Mouse (Mus musculus) adrenal gland, adult (tissue): ENCODE results near the gene Lrrc43.
"Not testable (repeated sequence)": the region's sequence is repeated elsewhere in the genome, so short reads cannot be mapped to it uniquely, and the experiment has no call there.

Source experiments
- DNase-seq, 2 experiments: peaks; one replicate each; pipeline ENCODE4 v3.0.0; 2022 to 2023; ENCODE audit warnings: low spot score in 1 of 2; ENCODE audit not compliant: inconsistent age in 2 of 2

Gene Lrrc43

GRCm38 (mm10) chr5:123489112-123489785, at the start of gene Lrrc43, which contains the start of gene Il31:
TSS of gene Lrrc43 (plus strand) at chr5:123489305.
TSS of gene Il31 (minus strand) at chr5:123489489.
- no peak for DNase-seq

- DNase-seq: no peak
Observed at GRCm38 (mm10) chr5:123439312-123439711, 49.8 kb upstream of the Lrrc43 start.

- DNase-seq: peak in 1 of 2 experiments; percentile 76
Observed at GRCm38 (mm10) chr5:123439941-123440340, 49.2 kb upstream of the Lrrc43 start.

GRCm38 (mm10) chr5:123440664-123441063, 48.4 kb upstream of the Lrrc43 start:
- DNase-seq: no peak

- no peak for DNase-seq
Observed at GRCm38 (mm10) chr5:123442283-123442682, 46.8 kb upstream of the Lrrc43 start.

GRCm38 (mm10) chr5:123444069-123444468, 45.0 kb upstream of the Lrrc43 start:
- DNase-seq: peak; percentile 66 to 90

GRCm38 (mm10) chr5:123444849-123445334, 44.2 kb upstream of the Lrrc43 start:
- DNase-seq: no peak

GRCm38 (mm10) chr5:123451886-123452285, 37.2 kb upstream of the Lrrc43 start:
- DNase-seq: no peak

- DNase-seq: peak in 1 of 2 experiments; percentile 27
Observed at GRCm38 (mm10) chr5:123461420-123461819, 27.7 kb upstream of the Lrrc43 start.

GRCm38 (mm10) chr5:123464638-123465037, 24.5 kb upstream of the Lrrc43 start:
- DNase-seq: no peak

- no peak for DNase-seq
Observed at GRCm38 (mm10) chr5:123470784-123471400, 18.2 kb upstream of the Lrrc43 start.

GRCm38 (mm10) chr5:123473817-123474216, 15.3 kb upstream of the Lrrc43 start:
- DNase-seq: no peak

- no peak for DNase-seq
Observed at GRCm38 (mm10) chr5:123487659-123488395, 1.3 kb upstream of the Lrrc43 start.

GRCm38 (mm10) chr5:123489935-123490334, 830 bp downstream of the Lrrc43 start:
- DNase-seq: no peak

GRCm38 (mm10) chr5:123499717-123500116, 10.6 kb downstream of the Lrrc43 start:
- peak; percentile 58 to 83 for DNase-seq

- no peak for DNase-seq
Observed at GRCm38 (mm10) chr5:123501973-123502372, 12.9 kb downstream of the Lrrc43 start.

GRCm38 (mm10) chr5:123507936-123508723, 19.0 kb downstream of the Lrrc43 start:
- peak; percentile 88 to 94 for DNase-seq

- DNase-seq: peak in 1 of 2 experiments; percentile 46
Observed at GRCm38 (mm10) chr5:123508921-123509320, 19.8 kb downstream of the Lrrc43 start.

GRCm38 (mm10) chr5:123510160-123510559, 21.1 kb downstream of the Lrrc43 start, which contains the start of gene B3gnt4:
TSS of gene B3gnt4 (plus strand) at chr5:123510460.
- no peak for DNase-seq

GRCm38 (mm10) chr5:123511426-123511825, 22.3 kb downstream of the Lrrc43 start:
- not testable (repeated sequence) for DNase-seq

GRCm38 (mm10) chr5:123512102-123512501, 23.0 kb downstream of the Lrrc43 start:
- no peak for DNase-seq
